Mouse (Mus musculus): ENCODE data around the gene Itgb2. TPM values are rescaled to one million over a fixed set of nuclear protein-coding genes. Genes with fewer than 3 reads are reported as not detected.

Gene Itgb2
- polyA plus RNA-seq, 1 experiment from 2014 or later = 20.6 TPM

DNA sequence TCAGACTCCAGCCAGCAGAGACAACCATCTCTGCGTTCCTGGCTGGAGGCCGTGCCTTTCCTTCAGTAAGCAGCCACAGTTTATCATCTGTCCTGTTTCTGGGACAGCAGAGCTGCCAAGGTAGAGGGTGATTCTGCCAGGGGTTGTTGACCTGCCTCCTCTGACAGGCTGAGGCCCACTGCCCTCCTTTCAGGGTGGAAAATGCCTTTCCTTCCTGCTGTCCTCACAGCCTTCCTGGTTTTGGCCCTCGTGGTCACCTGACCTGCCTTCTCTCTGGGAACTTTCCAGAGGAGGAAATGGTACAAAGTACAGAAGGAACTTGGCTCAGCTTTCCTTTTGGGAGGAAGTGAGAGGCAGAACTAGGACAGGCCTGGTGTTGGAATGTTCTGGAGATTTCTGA lies 83.4 kb downstream of the Itgb2 start:
- WGBS (ENCODE audit: insufficient replicate concordance) = 43% methylated on average over 3 of the region's 3 CpGs
- H3K27me3 ChIP-seq (ENCODE audit: control insufficient read depth, insufficient read depth, low read depth, low read length) = no peaks in the 10 kb centered on the region
- H3K4me1 ChIP-seq (ENCODE audit: control insufficient read depth, low read depth, low read length) = peaks cover 21% of the 10 kb centered on the region
- H3K4me3 ChIP-seq (ENCODE audit: low read depth, low read length) = no peak overlapping the region
- peak overlapping the region; percentile 77 for H3K27ac ChIP-seq (ENCODE audit: low read length)
- 0 out of 2 replicates have a peak overlapping the region, but pooled peaks have one; percentile 8 for H3K9ac ChIP-seq (ENCODE audit: low read depth, low read length)
- peak; percentile 32 for ATAC-seq (ENCODE audit: low read depth)
- peaks cover 37% of the 10 kb centered on the region for H3K36me3 ChIP-seq (ENCODE audit: control insufficient read depth, insufficient read depth)
- H3K4me2 ChIP-seq (ENCODE audit: low read depth, low read length) = no peak overlapping the region
- no peaks in the 10 kb centered on the region for H3K9me3 ChIP-seq (replicated peaks; ENCODE audit: control insufficient read depth, low read length)

Other genes with a start within 250 kb of the Itgb2 start
- 1.1 and 1.5 TPM in 2 replicates for gene Adarb1, start 112.0 kb upstream of the Itgb2 start, polyA plus RNA-seq (2015; fragmentation: Nextera tagmentation; extraction: Ambion mirVana)
- gene Fam207a, start 14.5 kb upstream of the Itgb2 start, polyA plus RNA-seq (2015; fragmentation: Nextera tagmentation; extraction: Ambion mirVana) = 12.1 and 13.8 TPM in 2 replicates
- 87.3 and 94.5 TPM in 2 replicates for gene Pttg1ip, start 51.5 kb downstream of the Itgb2 start, polyA plus RNA-seq (2015; fragmentation: Nextera tagmentation; extraction: Ambion mirVana)
- gene Sumo3, start 75.8 kb downstream of the Itgb2 start, polyA plus RNA-seq (2015; fragmentation: Nextera tagmentation; extraction: Ambion mirVana) = 82.3 and 92.2 TPM in 2 replicates
- 0.61 TPM in 1 of 2 replicates, not detected in the other for gene Gm49325, start 75.9 kb downstream of the Itgb2 start, polyA plus RNA-seq (2015; fragmentation: Nextera tagmentation; extraction: Ambion mirVana)
- gene Ube2g2, start 92.0 kb downstream of the Itgb2 start, polyA plus RNA-seq (2015; fragmentation: Nextera tagmentation; extraction: Ambion mirVana) = 43.7 and 46.3 TPM in 2 replicates
- 0.05 TPM in 1 of 2 replicates, not detected in the other for gene Tspear, start 156.3 kb downstream of the Itgb2 start, polyA plus RNA-seq (2015; fragmentation: Nextera tagmentation; extraction: Ambion mirVana)
- gene Gm19402, start 160.5 kb downstream of the Itgb2 start, polyA plus RNA-seq (2015; fragmentation: Nextera tagmentation; extraction: Ambion mirVana) = not detected in 2 replicates
- not detected in 2 replicates for gene Gm9508, start 167.0 kb downstream of the Itgb2 start, polyA plus RNA-seq (2015; fragmentation: Nextera tagmentation; extraction: Ambion mirVana)
- gene Gm10272, start 176.4 kb downstream of the Itgb2 start, polyA plus RNA-seq (2015; fragmentation: Nextera tagmentation; extraction: Ambion mirVana) = not detected in 2 replicates
- gene Gm10024, start 181.2 kb downstream of the Itgb2 start, polyA plus RNA-seq (2015; fragmentation: Nextera tagmentation; extraction: Ambion mirVana) = not detected in 2 replicates
- gene Gm10142, start 185.6 kb downstream of the Itgb2 start, polyA plus RNA-seq (2015; fragmentation: Nextera tagmentation; extraction: Ambion mirVana) = not detected in 2 replicates
- gene Krtap12-1, start 190.3 kb downstream of the Itgb2 start, polyA plus RNA-seq (2015; fragmentation: Nextera tagmentation; extraction: Ambion mirVana) = not detected in 2 replicates
- not detected in 2 replicates for gene Gm10100, start 196.2 kb downstream of the Itgb2 start, polyA plus RNA-seq (2015; fragmentation: Nextera tagmentation; extraction: Ambion mirVana)
- not detected in 2 replicates for gene Gm18596, start 212.4 kb downstream of the Itgb2 start, polyA plus RNA-seq (2015; fragmentation: Nextera tagmentation; extraction: Ambion mirVana)
- gene Gm9736, start 221.1 kb downstream of the Itgb2 start, polyA plus RNA-seq (2015; fragmentation: Nextera tagmentation; extraction: Ambion mirVana) = not detected in 2 replicates
- not detected in 2 replicates for gene Gm3233, start 229.4 kb downstream of the Itgb2 start, polyA plus RNA-seq (2015; fragmentation: Nextera tagmentation; extraction: Ambion mirVana)
- not detected in 2 replicates for gene Gm3238, start 241.1 kb downstream of the Itgb2 start, polyA plus RNA-seq (2015; fragmentation: Nextera tagmentation; extraction: Ambion mirVana)
- not detected in 2 replicates for gene Gm7138, start 246.7 kb downstream of the Itgb2 start, polyA plus RNA-seq (2015; fragmentation: Nextera tagmentation; extraction: Ambion mirVana)

All from liver, embryonic 16.5 days (tissue).